Mouse (Mus musculus) liver, postnatal 0 days (tissue): ENCODE data around the gene Prtn3.

Experiments
- CTCF ChIP-seq: sonication (generic); IDR thresholded peaks from 2 replicates; pipeline ENCODE4 v1.5.1; 2016; ENCODE audit warnings: antibody characterized with exemption, low read depth
- EP300 ChIP-seq: IDR thresholded peaks from 2 replicates; pipeline ENCODE4 v1.6.1; 2016; ENCODE audit warnings: antibody characterized with exemption, low read depth, mild to moderate bottlenecking

DNA sequence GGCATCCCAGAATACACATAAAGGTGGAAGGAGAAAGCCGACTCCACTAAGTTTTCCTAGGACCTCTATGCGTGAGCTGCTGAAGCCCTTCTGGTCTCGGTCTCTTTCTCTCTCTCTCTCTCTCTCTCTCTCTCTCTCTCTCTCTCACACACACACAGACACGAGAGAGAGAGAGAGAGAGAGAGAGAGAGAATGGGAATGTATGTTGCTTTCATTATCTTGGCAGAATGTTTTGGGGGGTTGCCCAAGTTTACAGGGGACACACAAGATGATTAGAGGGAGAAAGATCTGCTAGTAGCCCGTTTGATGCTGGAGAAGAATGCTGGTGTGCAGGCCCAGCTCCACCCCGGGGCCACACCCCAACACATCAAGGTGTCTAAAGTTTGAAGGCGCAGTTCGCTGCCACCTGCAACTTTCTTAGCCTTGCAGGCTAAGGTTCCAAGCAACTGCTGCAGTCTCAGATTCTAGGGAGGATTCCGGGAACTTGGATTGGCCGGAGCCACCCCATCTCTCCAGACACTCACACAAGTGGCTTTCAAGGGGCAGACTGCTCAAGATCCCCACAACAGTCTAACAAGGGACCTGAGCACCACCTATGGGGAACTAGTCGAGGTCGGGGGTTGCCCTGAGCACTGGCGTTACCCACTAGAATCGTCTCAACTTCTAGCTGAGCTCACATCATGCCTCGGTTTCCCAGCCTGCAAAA is 51.7 kb downstream of the Prtn3 start:
- TF ChIP-seq CTCF (no peak), EP300 (no peak)
